32 mouse cellular contexts compared by ENCODE assay signal in the genomic region with DNA sequence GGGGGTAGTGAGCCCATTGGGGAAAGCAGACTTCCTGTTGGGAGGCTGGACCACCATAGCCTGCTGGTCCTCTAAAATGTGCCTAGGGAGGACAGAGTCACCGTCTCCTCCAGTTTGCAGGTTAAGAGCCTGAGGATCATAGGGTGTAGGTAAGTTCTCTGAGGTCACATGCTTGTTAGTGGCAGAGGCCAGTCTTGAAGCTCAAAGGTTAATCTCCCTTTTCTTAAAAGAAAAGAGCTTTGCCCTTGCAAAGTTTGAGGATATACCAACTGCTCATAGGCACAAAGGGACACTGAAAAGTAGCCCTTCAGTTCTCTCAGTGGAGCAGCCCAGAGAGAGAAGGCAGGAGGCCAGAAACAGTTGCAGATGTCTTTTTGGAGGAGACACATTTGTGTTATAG.
"Had no signal": no experiment of that assay in that cellular context is flagged by ENCODE, and none has a peak within 500 bp of the region (broad histone marks: within the 10 kb centered on the region; RNA-seq: fewer than 3 reads in every experiment).

No protein-coding gene starts in this region.

- H3K36me3 ChIP-seq: limb, embryonic 10.5 days; limb, embryonic 12.5 days; limb, embryonic 13.5 days; limb, embryonic 15.5 days; liver, embryonic 12.5 days; liver, embryonic 13.5 days; liver, embryonic 15.5 days; lung, embryonic 15.5 days; midbrain, embryonic 10.5 days; midbrain, embryonic 12.5 days; midbrain, embryonic 13.5 days; midbrain, embryonic 15.5 days; neural tube, embryonic 12.5 days had no signal

- H3K4me1 ChIP-seq: limb, embryonic 12.5 days; limb, embryonic 13.5 days; limb, embryonic 15.5 days; liver, embryonic 12.5 days; liver, embryonic 13.5 days; liver, embryonic 15.5 days; lung, embryonic 15.5 days; megakaryocyte, embryonic 14.5 days; midbrain, embryonic 10.5 days; midbrain, embryonic 12.5 days; midbrain, embryonic 15.5 days; neural tube, embryonic 12.5 days had no signal

- H3K4me2 ChIP-seq: limb, embryonic 12.5 days; limb, embryonic 13.5 days; limb, embryonic 15.5 days; liver, embryonic 11.5 days; liver, embryonic 12.5 days; liver, embryonic 13.5 days; liver, embryonic 15.5 days; lung, embryonic 14.5 days; lung, embryonic 15.5 days; midbrain, embryonic 11.5 days; midbrain, embryonic 12.5 days; midbrain, embryonic 13.5 days; midbrain, embryonic 15.5 days; neural tube, embryonic 12.5 days had no signal

- H3K9me3 ChIP-seq: limb, embryonic 10.5 days; limb, embryonic 12.5 days; limb, embryonic 13.5 days; limb, embryonic 15.5 days; liver, embryonic 13.5 days; liver, embryonic 15.5 days; lung, embryonic 15.5 days; midbrain, embryonic 10.5 days; midbrain, embryonic 12.5 days; midbrain, embryonic 13.5 days; midbrain, embryonic 15.5 days; neural tube, embryonic 12.5 days had no signal

- H3K27ac ChIP-seq: limb, embryonic 10.5 days; limb, embryonic 12.5 days; limb, embryonic 13.5 days; limb, embryonic 15.5 days; liver, embryonic 12.5 days; liver, embryonic 13.5 days; liver, embryonic 14.5 days; liver, embryonic 15.5 days; lung, embryonic 15.5 days; macrophage; midbrain, embryonic 10.5 days; midbrain, embryonic 12.5 days; midbrain, embryonic 13.5 days; midbrain, embryonic 15.5 days; neural tube, embryonic 12.5 days had no signal

- DNase-seq: left cerebral cortex, postnatal 4 days; liver; liver, embryonic 13.5 days; liver, postnatal 0 days; lung, adult 18-20 months; lung, adult 2 months; lung, embryonic 14.5 days; lung, postnatal 10 days; lung, postnatal 14 days; lung, postnatal 36 days; lung, postnatal 4 days; midbrain, embryonic 14.5 days had no signal

- H3K9ac ChIP-seq: limb, embryonic 12.5 days; limb, embryonic 13.5 days; limb, embryonic 15.5 days; liver, embryonic 12.5 days; liver, embryonic 13.5 days; liver, embryonic 14.5 days; liver, embryonic 15.5 days; liver, postnatal 0 days; lung, embryonic 14.5 days; lung, embryonic 15.5 days; midbrain, embryonic 12.5 days; midbrain, embryonic 13.5 days; midbrain, embryonic 15.5 days; neural tube, embryonic 12.5 days had no signal

- H3K4me3 ChIP-seq: limb, embryonic 10.5 days; limb, embryonic 12.5 days; limb, embryonic 13.5 days; limb, embryonic 15.5 days; liver, embryonic 12.5 days; liver, embryonic 13.5 days; liver, embryonic 15.5 days; lung, embryonic 15.5 days; midbrain, embryonic 10.5 days; midbrain, embryonic 12.5 days; midbrain, embryonic 13.5 days; midbrain, embryonic 15.5 days; myocyte; neural tube, embryonic 12.5 days had no signal

- ATAC-seq: liver, embryonic 12.5 days; liver, postnatal 0 days; lung, postnatal 0 days; midbrain, embryonic 13.5 days; midbrain, embryonic 15.5 days; midbrain, embryonic 16.5 days had no signal

- H3K27me3 ChIP-seq: limb, embryonic 12.5 days; limb, embryonic 13.5 days; limb, embryonic 15.5 days; liver, embryonic 12.5 days; liver, embryonic 13.5 days; liver, embryonic 15.5 days; lung, embryonic 15.5 days; megakaryocyte, embryonic 14.5 days; midbrain, embryonic 12.5 days; midbrain, embryonic 13.5 days; midbrain, embryonic 15.5 days; neural tube, embryonic 12.5 days had no signal
